Mouse (Mus musculus) midbrain, embryonic 15.5 days (tissue): ENCODE measurements at regions not wholly inside any gene's neighbourhood (a gene's known extent, or its start where the extent isn't known, plus 50 kb on each side); places are given as distances from the start of the nearest gene placed in this dataset.
A peak's percentile ranks its signal among the peaks of the same experiment; 100 is the strongest.

Experiments used
- ATAC-seq: fragments of 200-750 bp; cut with Nextera tagmentation; replicated peaks from 2 replicates; pipeline ENCODE4 v1.8.0; 2017; ENCODE audit warnings: moderate TSS enrichment
- H3K27ac ChIP-seq: fragments of 300-500 bp; sonication (generic); 2 replicates; pipeline ENCODE4 v1.5.1; 2015; ENCODE audit warnings: mild to moderate bottlenecking, inconsistent platforms
- H3K27me3 ChIP-seq: fragments of 300-500 bp; sonication (generic); replicated peaks from 2 replicates; pipeline ENCODE4 v1.6.1; 2015; ENCODE audit warnings: inconsistent platforms
- H3K36me3 ChIP-seq: fragments of 300-500 bp; sonication (generic); replicated peaks from 2 replicates; pipeline ENCODE4 v1.6.1; 2015; ENCODE audit warnings: inconsistent platforms
- H3K4me1 ChIP-seq: fragments of 300-500 bp; sonication (generic); 2 replicates; pipeline ENCODE4 v1.6.1; 2015; ENCODE audit warnings: inconsistent platforms
- H3K4me2 ChIP-seq: fragments of 300-500 bp; sonication (generic); 2 replicates; pipeline ENCODE4 v1.6.1; 2015; ENCODE audit warnings: inconsistent platforms, mild to moderate bottlenecking, moderate library complexity
- H3K4me3 ChIP-seq: fragments of 300-500 bp; sonication (generic); 2 replicates; pipeline ENCODE4 v1.5.1; 2015; ENCODE audit warnings: mild to moderate bottlenecking, inconsistent platforms
- H3K9ac ChIP-seq: fragments of 300-500 bp; sonication (generic); 2 replicates; pipeline ENCODE4 v1.6.1; 2015; ENCODE audit warnings: mild to moderate bottlenecking, inconsistent platforms
- H3K9me3 ChIP-seq: fragments of 300-500 bp; sonication (generic); 2 replicates; pipeline ENCODE4 v1.6.1; 2016; ENCODE audit warnings: inconsistent platforms
- WGBS: fragments of 180-500 bp; shearing (Covaris S2); methylation state at CpG from one replicate; pipeline ENCODE4 v1.1.7; 2015; ENCODE audit warnings: mixed read lengths; 5-methylcytosine and 5-hydroxymethylcytosine counted together

- ATAC-seq, result no peak
- no peaks in the 10 kb centered on the region for H3K4me1 ChIP-seq
- no peak overlapping the region for H3K27ac ChIP-seq
- no peak overlapping the region for H3K9ac ChIP-seq
- no peak overlapping the region for H3K4me2 ChIP-seq
- H3K36me3 ChIP-seq, result no peaks in the 10 kb centered on the region
- no peaks in the 10 kb centered on the region for H3K27me3 ChIP-seq
- no peaks in the 10 kb centered on the region for H3K9me3 ChIP-seq
- H3K4me3 ChIP-seq, result no peak overlapping the region
These were observed 112.2 kb downstream of the Ipo8 start for GRCm38 (mm10) chr6:148719062-148719461.

DNA sequence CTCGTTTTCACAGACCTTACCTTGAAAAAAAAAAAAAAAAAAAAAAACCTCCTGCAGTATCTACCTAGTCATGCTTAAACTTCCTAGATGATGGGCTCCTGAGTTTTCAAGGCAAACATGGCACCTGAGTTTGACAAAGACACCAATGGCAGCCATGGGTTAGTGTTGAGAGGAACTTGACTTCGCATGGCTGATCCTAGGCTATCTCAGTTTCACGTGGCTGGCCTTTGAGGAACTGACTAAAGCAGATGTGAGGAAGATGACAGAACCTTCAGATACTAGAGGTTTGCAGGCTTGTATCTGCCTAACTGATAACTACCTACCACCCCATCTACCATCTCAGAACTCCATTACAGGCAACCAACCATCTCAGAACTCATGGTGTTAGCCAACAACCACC lies 120.9 kb downstream of the Ipo8 start:
- no peaks in the 10 kb centered on the region for H3K9me3 ChIP-seq
- H3K27me3 ChIP-seq, result no peaks in the 10 kb centered on the region
- ATAC-seq, result no peak
- no peaks in the 10 kb centered on the region for H3K4me1 ChIP-seq
- WGBS, result 80% methylated on average over 3 of the region's 3 CpGs
- H3K36me3 ChIP-seq, result no peaks in the 10 kb centered on the region
- H3K27ac ChIP-seq, result no peak overlapping the region
- H3K4me2 ChIP-seq, result no peak overlapping the region
- no peak overlapping the region for H3K4me3 ChIP-seq
- H3K9ac ChIP-seq, result no peak overlapping the region

DNA sequence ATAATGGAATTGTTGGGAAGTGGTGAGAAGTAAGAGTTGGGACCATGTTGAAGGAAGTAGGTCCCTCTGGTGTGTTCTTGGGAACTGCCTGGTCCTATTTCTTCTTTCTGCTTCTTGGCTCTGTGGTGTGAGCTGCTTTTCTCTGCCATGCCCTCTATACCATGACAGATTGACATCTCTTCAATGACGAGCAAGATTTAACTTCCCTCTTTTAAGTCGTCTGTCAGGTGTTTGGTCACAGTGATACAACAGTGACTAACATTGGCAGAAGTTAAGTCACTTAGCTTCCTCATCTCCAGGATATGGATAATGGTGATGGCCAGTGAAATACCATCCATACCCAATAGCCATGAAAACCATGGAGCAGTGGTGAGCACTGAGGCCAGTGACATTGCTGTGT lies 122.9 kb downstream of the Ipo8 start:
- no peaks in the 10 kb centered on the region for H3K4me1 ChIP-seq
- no peak overlapping the region for H3K27ac ChIP-seq
- no peak overlapping the region for H3K4me3 ChIP-seq
- 84% methylated on average over 2 of the region's 2 CpGs for WGBS
- H3K27me3 ChIP-seq, result no peaks in the 10 kb centered on the region
- no peak for ATAC-seq
- no peak overlapping the region for H3K9ac ChIP-seq
- no peak overlapping the region for H3K4me2 ChIP-seq
- H3K9me3 ChIP-seq, result no peaks in the 10 kb centered on the region
- H3K36me3 ChIP-seq, result no peaks in the 10 kb centered on the region

- no peak overlapping the region for H3K4me3 ChIP-seq
- no peak overlapping the region for H3K9ac ChIP-seq
- H3K4me1 ChIP-seq, result no peaks in the 10 kb centered on the region
- H3K4me2 ChIP-seq, result no peak overlapping the region
- H3K27ac ChIP-seq, result no peak overlapping the region
- H3K9me3 ChIP-seq, result no peaks in the 10 kb centered on the region
- H3K27me3 ChIP-seq, result no peaks in the 10 kb centered on the region
- 36% methylated on average over 2 of the region's 2 CpGs for WGBS
- no peak for ATAC-seq
- no peaks in the 10 kb centered on the region for H3K36me3 ChIP-seq
These were observed 125.6 kb downstream of the Ipo8 start for GRCm38 (mm10) chr6:148705711-148706110.

DNA sequence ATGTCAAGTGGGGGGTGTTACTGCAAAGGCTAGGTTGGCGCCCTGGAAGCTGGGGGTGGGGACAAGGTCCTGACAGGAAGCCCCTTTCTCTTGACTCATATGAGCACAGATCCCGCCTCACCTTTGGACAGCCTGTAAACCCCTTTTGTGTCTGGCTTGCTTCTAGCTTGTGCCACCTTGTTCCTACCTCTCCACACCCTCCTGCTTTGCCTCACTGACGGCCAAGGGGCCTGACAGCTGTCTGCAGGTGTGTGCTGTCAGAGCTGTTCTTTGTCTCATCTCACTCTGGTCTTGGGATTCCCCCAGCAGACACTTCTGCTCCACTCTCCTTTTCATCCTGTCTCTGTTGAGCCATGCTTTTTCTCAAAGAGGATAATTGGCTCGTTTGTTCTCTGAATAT lies 137.9 kb downstream of the Ipo8 start:
- no peak for ATAC-seq
- Histone ChIP-seq H3K9me3 (no peaks in the 10 kb centered on the region), H3K9ac (no peak overlapping the region), H3K4me2 (no peak overlapping the region), H3K4me3 (no peak overlapping the region), H3K4me1 (no peaks in the 10 kb centered on the region), H3K27ac (no peak overlapping the region), H3K36me3 (no peaks in the 10 kb centered on the region), H3K27me3 (no peaks in the 10 kb centered on the region)
- WGBS, result 49% methylated on average over 4 of the region's 4 CpGs

- no peaks in the 10 kb centered on the region for H3K36me3 ChIP-seq
- no peak overlapping the region for H3K9ac ChIP-seq
- no peak overlapping the region for H3K4me2 ChIP-seq
- no peak overlapping the region for H3K4me3 ChIP-seq
- no peaks in the 10 kb centered on the region for H3K27me3 ChIP-seq
- no peaks in the 10 kb centered on the region for H3K4me1 ChIP-seq
- 0 out of 2 replicates have a peak overlapping the region, but pooled peaks have one; percentile 26 for H3K27ac ChIP-seq
- peak; percentile 70 for ATAC-seq
- H3K9me3 ChIP-seq, result no peaks in the 10 kb centered on the region
- WGBS, result 16% methylated on average over 4 of the region's 4 CpGs
These were observed 143.5 kb downstream of the Ipo8 start for GRCm38 (mm10) chr6:148687770-148688169.

DNA sequence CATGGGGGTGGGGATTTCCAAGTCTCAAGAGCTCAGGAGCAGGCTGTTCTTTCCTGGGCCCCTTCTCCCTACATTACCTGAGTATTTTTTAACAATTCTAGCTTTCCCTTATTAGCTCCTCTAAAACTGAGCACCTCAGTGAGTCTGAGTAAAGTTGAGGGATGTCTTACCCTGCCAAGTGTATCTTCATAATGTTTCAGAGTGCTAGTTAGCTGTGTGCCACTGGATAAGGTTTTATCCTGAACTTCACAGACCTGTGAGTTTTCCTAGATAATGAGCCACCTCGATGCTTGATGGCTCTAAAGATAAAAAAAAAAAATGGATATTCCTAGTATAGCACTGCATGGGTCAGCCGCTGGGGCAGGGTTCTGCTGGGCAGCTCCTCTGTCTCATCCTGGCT lies 171.1 kb downstream of the Ipo8 start:
- no peak overlapping the region for H3K4me2 ChIP-seq
- H3K4me3 ChIP-seq, result no peak overlapping the region
- H3K9me3 ChIP-seq, result no peaks in the 10 kb centered on the region
- no peaks in the 10 kb centered on the region for H3K27me3 ChIP-seq
- H3K36me3 ChIP-seq, result no peaks in the 10 kb centered on the region
- ATAC-seq, result no peak; the same call in 1 of the 2 replicates
- H3K9ac ChIP-seq, result no peak overlapping the region
- H3K27ac ChIP-seq, result no peak overlapping the region
- WGBS, result 81% methylated on average over 2 of the region's 2 CpGs
- H3K4me1 ChIP-seq, result no peaks in the 10 kb centered on the region

DNA sequence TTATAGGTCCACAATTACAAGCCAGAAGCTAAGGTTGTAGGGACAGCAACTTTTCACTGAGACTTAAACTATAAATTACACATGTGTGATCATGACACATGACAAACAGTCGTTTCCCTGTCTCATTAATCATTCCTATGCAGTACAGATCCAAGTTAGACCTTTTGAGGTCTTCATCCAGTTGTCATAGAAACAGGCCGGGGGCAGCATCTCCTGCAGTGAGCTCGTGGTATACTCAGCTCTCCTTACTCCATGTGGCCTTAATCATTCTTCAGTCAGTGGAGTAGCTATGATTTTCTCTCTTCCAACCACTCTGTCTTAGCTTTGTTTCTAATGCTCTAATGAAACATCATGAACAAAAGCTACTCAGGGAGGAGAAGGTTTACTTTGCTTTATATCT lies 178.1 kb downstream of the Ipo8 start:
- 25% methylated on average over 3 of the region's 3 CpGs for WGBS
- ATAC-seq, result peak; percentile 74
- H3K4me2 ChIP-seq, result no peak overlapping the region
- no peaks in the 10 kb centered on the region for H3K9me3 ChIP-seq
- peak overlapping the region; percentile 31; the same call in 1 of the 2 replicates for H3K27ac ChIP-seq
- no peak overlapping the region for H3K4me3 ChIP-seq
- no peaks in the 10 kb centered on the region for H3K27me3 ChIP-seq
- 0 out of 2 replicates have a peak, but pooled peaks cover 9% of the 10 kb centered on the region for H3K4me1 ChIP-seq
- H3K36me3 ChIP-seq, result no peaks in the 10 kb centered on the region
- H3K9ac ChIP-seq, result no peak overlapping the region

DNA sequence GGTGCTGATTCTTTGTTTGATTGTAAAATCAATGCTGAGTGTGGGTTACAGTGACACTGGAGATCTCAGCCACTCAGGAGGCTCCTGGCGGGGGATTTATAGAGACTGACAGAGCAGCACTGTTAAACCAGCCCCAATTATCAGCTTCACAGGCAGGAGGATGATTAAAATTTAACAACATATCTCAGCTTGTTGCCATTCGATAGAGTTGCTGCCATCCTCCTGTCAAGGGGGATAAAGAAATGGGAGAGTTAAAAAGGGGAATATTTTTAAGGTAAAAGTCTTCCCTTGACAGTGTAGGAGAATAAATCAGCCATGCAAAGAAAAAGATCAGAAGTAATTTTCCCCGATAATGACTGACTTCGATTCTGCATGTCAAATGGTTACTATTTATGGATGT lies 178.8 kb downstream of the Ipo8 start:
- Histone ChIP-seq H3K9me3 (no peaks in the 10 kb centered on the region), H3K4me1 (0 out of 2 replicates have a peak, but pooled peaks cover 9% of the 10 kb centered on the region), H3K36me3 (no peaks in the 10 kb centered on the region), H3K27ac (peak overlapping the region; percentile 53; the same call in 1 of the 2 replicates), H3K4me2 (no peak overlapping the region), H3K4me3 (no peak overlapping the region), H3K27me3 (no peaks in the 10 kb centered on the region), H3K9ac (no peak overlapping the region)
- ATAC-seq, result peak; percentile 79
- 39% methylated on average over 4 of the region's 4 CpGs for WGBS

DNA sequence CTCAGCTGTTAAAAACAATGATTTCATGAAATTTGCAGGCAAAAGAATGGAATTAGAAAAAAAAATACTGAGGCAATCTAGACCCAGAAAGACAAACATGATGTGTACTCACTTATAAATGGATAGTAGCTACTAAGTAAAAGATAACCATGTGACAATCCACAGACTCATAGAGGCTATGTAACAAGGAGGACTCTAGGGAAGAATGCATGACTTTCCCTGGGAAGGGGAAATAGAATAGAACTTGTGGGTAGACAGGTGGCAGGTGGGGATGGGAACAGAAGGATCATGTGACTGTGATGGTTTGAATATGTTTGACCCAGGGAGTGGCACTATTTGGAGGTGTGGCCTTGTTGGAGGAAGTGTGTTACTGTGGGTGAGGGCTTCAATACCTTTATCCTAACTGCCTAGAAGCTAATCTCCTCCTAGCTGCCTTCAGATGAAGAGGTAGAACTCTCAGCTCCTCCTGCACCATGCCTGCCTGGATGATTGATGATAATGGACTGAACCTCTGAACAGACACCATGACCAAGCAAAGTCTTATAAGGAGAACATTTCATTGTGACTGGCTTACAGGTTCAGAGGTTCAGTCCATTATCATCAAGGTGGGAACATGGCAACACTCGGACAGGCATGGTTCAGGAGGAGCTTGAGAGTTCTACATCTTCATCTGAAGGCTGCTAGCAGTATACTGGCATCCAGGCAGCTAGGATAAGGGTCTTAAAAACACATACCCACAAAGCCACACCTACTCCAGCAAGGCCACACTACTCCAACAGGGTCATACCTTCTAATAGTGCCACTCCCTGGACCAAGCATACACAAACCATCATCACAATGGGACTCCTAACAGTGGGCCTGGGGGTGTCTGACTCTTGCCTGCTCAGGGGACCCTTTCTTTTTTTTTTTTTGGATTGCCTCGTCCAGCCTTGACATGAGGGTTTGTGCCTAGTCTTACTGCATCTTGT lies 183.6 kb downstream of the Ipo8 start:
- H3K36me3 ChIP-seq, result no peaks in the 10 kb centered on the region
- no peak overlapping the region for H3K9ac ChIP-seq
- no peaks in the 10 kb centered on the region for H3K27me3 ChIP-seq
- ATAC-seq, result no peak
- no peak overlapping the region for H3K4me2 ChIP-seq
- WGBS, result 64% methylated on average over 2 of the region's 2 CpGs
- no peak overlapping the region for H3K4me3 ChIP-seq
- no peaks in the 10 kb centered on the region for H3K9me3 ChIP-seq
- no peak overlapping the region for H3K27ac ChIP-seq
- H3K4me1 ChIP-seq, result 0 out of 2 replicates have a peak, but pooled peaks cover 4% of the 10 kb centered on the region

GRCm38 (mm10) chr6:148640595-148640994 lies 190.7 kb downstream of the Ipo8 start:
- no peak overlapping the region for H3K4me2 ChIP-seq

DNA sequence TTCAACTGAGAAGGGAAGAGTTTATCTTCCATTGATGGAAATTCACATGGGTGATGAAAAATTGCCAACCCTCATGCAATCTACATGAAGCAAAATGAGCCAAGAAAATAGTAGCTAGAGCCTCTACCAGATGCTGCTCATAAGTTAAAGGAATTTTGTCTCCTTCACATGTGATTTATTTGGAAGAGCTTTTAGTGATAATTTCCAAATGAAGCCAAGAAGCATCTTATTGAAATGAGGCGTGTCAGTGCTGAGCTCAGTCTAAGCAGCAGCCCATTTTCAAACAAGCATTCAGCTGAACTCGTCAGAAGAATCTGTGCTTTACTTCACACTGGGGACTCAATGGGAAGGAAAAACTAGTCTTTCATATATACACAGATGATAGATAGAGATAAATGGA lies 190.0 kb upstream of the Tmtc1 start:
- no peak for ATAC-seq
- Histone ChIP-seq H3K27ac (no peak overlapping the region), H3K36me3 (no peaks in the 10 kb centered on the region), H3K4me2 (no peak overlapping the region), H3K4me3 (no peak overlapping the region), H3K4me1 (no peaks in the 10 kb centered on the region), H3K9ac (no peak overlapping the region), H3K27me3 (no peaks in the 10 kb centered on the region), H3K9me3 (no peaks in the 10 kb centered on the region)
- 86% methylated on average over 2 of the region's 2 CpGs for WGBS

More at GRCm38 (mm10) chr6:148640595-148640994, 190.7 kb downstream of the Ipo8 start:
- no peaks in the 10 kb centered on the region for H3K36me3 ChIP-seq
- H3K27me3 ChIP-seq, result no peaks in the 10 kb centered on the region
- ATAC-seq, result no peak
- H3K27ac ChIP-seq, result no peak overlapping the region
- no peak overlapping the region for H3K9ac ChIP-seq
- H3K4me3 ChIP-seq, result no peak overlapping the region
- WGBS, result 79% methylated on average over 1 of the region's 1 CpGs
- no peaks in the 10 kb centered on the region for H3K9me3 ChIP-seq
- no peaks in the 10 kb centered on the region for H3K4me1 ChIP-seq

DNA sequence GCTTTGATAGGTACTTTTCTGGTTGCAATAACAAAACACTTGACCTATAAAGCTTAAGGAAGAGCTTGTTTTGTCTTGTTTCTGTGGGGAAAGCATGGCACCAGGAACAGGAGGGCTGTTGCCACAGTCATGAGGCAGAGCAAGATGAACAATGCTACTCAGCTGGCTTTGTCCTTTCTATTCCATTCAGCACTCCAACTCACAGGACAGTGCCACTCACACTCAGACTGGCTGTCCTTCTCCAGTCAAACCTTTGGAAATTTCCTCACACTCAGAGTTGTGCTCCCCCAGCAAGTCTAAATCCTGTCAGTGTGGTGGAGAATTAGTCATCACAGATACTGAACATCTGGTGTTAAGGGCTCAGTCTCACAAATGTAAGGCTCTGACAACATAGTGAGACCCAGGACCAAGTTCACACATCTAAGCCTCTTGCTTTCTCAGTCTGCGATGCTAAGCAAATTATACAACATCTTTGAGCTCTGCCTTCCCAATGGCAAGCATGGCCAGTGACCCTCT lies 183.0 kb upstream of the Tmtc1 start:
- 100% methylated on average over 1 of the region's 1 CpGs for WGBS
- ATAC-seq, result no peak
- Histone ChIP-seq H3K36me3 (no peaks in the 10 kb centered on the region), H3K9ac (no peak overlapping the region), H3K4me1 (no peaks in the 10 kb centered on the region), H3K4me2 (no peak overlapping the region), H3K27ac (no peak overlapping the region), H3K27me3 (no peaks in the 10 kb centered on the region), H3K9me3 (no peaks in the 10 kb centered on the region), H3K4me3 (no peak overlapping the region)
